Comparison of ENCODE assay signal across 44 mouse cellular contexts in genomic region chr5:16777176-16777575, GRCm38 (mm10). TPM values are rescaled to one million over a fixed set of nuclear protein-coding genes. Genes with fewer than 3 reads are reported as not detected.
"Had no signal": no experiment of that assay in that cellular context is flagged by ENCODE, and none has a peak within 500 bp of the region (broad histone marks: within the 10 kb centered on the region; RNA-seq: fewer than 3 reads in every experiment).

No protein-coding gene starts in this region.

- H3K4me1 ChIP-seq: liver, embryonic 12.5 days; liver, embryonic 13.5 days; liver, embryonic 15.5 days; lung, embryonic 15.5 days; megakaryocyte, embryonic 14.5 days; midbrain, embryonic 10.5 days; midbrain, embryonic 12.5 days; midbrain, embryonic 13.5 days; midbrain, embryonic 15.5 days; neural tube, embryonic 12.5 days had no signal

- DNase-seq: left cerebral cortex, postnatal 4 days; liver; liver, embryonic 13.5 days; liver, postnatal 0 days; lung, adult 18-20 months; lung, adult 2 months; lung, embryonic 14.5 days; lung, postnatal 10 days; lung, postnatal 14 days; lung, postnatal 36 days; lung, postnatal 4 days; midbrain, embryonic 14.5 days had no signal

- ATAC-seq: liver, embryonic 12.5 days; liver, postnatal 0 days; lung, postnatal 0 days; midbrain, embryonic 13.5 days; midbrain, embryonic 15.5 days; midbrain, embryonic 16.5 days had no signal

- H3K4me2 ChIP-seq: limb, embryonic 12.5 days; limb, embryonic 13.5 days; limb, embryonic 15.5 days; liver, embryonic 11.5 days; liver, embryonic 12.5 days; liver, embryonic 13.5 days; liver, embryonic 15.5 days; lung, embryonic 14.5 days; lung, embryonic 15.5 days; midbrain, embryonic 11.5 days; midbrain, embryonic 12.5 days; midbrain, embryonic 13.5 days; midbrain, embryonic 15.5 days; neural tube, embryonic 12.5 days had no signal

- H3K27me3 ChIP-seq: limb, embryonic 12.5 days; limb, embryonic 13.5 days; limb, embryonic 15.5 days; liver, embryonic 12.5 days; liver, embryonic 13.5 days; liver, embryonic 15.5 days; lung, embryonic 15.5 days; megakaryocyte, embryonic 14.5 days; midbrain, embryonic 12.5 days; midbrain, embryonic 13.5 days; midbrain, embryonic 15.5 days; neural tube, embryonic 12.5 days had no signal

- H3K4me3 ChIP-seq: limb, embryonic 10.5 days; limb, embryonic 12.5 days; limb, embryonic 13.5 days; limb, embryonic 15.5 days; liver, embryonic 12.5 days; liver, embryonic 13.5 days; liver, embryonic 15.5 days; lung, embryonic 15.5 days; megakaryocyte, embryonic 14.5 days; midbrain, embryonic 10.5 days; midbrain, embryonic 12.5 days; midbrain, embryonic 13.5 days; midbrain, embryonic 15.5 days; myocyte; neural tube, embryonic 12.5 days had no signal

- H3K9ac ChIP-seq: limb, embryonic 12.5 days; limb, embryonic 13.5 days; limb, embryonic 15.5 days; liver, embryonic 12.5 days; liver, embryonic 13.5 days; liver, embryonic 14.5 days; liver, embryonic 15.5 days; liver, postnatal 0 days; lung, embryonic 14.5 days; lung, embryonic 15.5 days; midbrain, embryonic 12.5 days; midbrain, embryonic 13.5 days; midbrain, embryonic 15.5 days; neural tube, embryonic 12.5 days had no signal

- H3K36me3 ChIP-seq: limb, embryonic 10.5 days; limb, embryonic 12.5 days; limb, embryonic 13.5 days; limb, embryonic 15.5 days; liver, embryonic 12.5 days; liver, embryonic 13.5 days; liver, embryonic 15.5 days; lung, embryonic 15.5 days; midbrain, embryonic 10.5 days; midbrain, embryonic 12.5 days; midbrain, embryonic 13.5 days; midbrain, embryonic 15.5 days; neural tube, embryonic 12.5 days had no signal

- H3K27ac ChIP-seq: limb, embryonic 10.5 days; limb, embryonic 12.5 days; limb, embryonic 13.5 days; limb, embryonic 15.5 days; liver, embryonic 12.5 days; liver, embryonic 13.5 days; liver, embryonic 14.5 days; liver, embryonic 15.5 days; lung, embryonic 15.5 days; macrophage; midbrain, embryonic 10.5 days; midbrain, embryonic 12.5 days; midbrain, embryonic 13.5 days; midbrain, embryonic 15.5 days; neural tube, embryonic 12.5 days had no signal

- H3K9me3 ChIP-seq: limb, embryonic 10.5 days; limb, embryonic 15.5 days; liver, embryonic 12.5 days; liver, embryonic 13.5 days; liver, embryonic 15.5 days; lung, embryonic 15.5 days; midbrain, embryonic 10.5 days; midbrain, embryonic 12.5 days; midbrain, embryonic 15.5 days; neural tube, embryonic 12.5 days had no signal

RNA-seq across cellular contexts. Expression of gene Gm28710, which starts 14.4 kb away (rescaled TPM):
- total RNA-seq: left cerebral cortex, postnatal 25 days; left cerebral cortex, postnatal 36 days; left cerebral cortex, postnatal 4 days; liver, adult 2 months; megakaryocyte progenitor cell, adult 5-6 weeks; megakaryocyte, adult 5-6 weeks; megakaryocyte-erythroid progenitor cell, adult 5-6 weeks; midbrain, postnatal 0 days; monocyte, adult 5-6 weeks had no signal
- polyA plus RNA-seq: limb, embryonic 10.5 days; limb, embryonic 11.5 days; limb, embryonic 12.5 days; limb, embryonic 15.5 days; liver, adult 2 months; liver, embryonic 11.5 days; liver, embryonic 12.5 days; liver, embryonic 13.5 days; liver, embryonic 14.5 days; liver, embryonic 15.5 days; liver, embryonic 16.5 days; liver, postnatal 0 days; lung, adult 2 months; lung, embryonic 14.5 days; lung, embryonic 15.5 days; lung, embryonic 16.5 days; macrophage; midbrain, embryonic 10.5 days; midbrain, embryonic 11.5 days; midbrain, embryonic 12.5 days; midbrain, embryonic 13.5 days; midbrain, embryonic 14.5 days; midbrain, embryonic 15.5 days; midbrain, embryonic 16.5 days; midbrain, postnatal 0 days; neural tube, embryonic 11.5 days; neural tube, embryonic 12.5 days had no signal
